Mouse (Mus musculus): ENCODE data around the gene Ppfibp1.

Gene Ppfibp1

DNA sequence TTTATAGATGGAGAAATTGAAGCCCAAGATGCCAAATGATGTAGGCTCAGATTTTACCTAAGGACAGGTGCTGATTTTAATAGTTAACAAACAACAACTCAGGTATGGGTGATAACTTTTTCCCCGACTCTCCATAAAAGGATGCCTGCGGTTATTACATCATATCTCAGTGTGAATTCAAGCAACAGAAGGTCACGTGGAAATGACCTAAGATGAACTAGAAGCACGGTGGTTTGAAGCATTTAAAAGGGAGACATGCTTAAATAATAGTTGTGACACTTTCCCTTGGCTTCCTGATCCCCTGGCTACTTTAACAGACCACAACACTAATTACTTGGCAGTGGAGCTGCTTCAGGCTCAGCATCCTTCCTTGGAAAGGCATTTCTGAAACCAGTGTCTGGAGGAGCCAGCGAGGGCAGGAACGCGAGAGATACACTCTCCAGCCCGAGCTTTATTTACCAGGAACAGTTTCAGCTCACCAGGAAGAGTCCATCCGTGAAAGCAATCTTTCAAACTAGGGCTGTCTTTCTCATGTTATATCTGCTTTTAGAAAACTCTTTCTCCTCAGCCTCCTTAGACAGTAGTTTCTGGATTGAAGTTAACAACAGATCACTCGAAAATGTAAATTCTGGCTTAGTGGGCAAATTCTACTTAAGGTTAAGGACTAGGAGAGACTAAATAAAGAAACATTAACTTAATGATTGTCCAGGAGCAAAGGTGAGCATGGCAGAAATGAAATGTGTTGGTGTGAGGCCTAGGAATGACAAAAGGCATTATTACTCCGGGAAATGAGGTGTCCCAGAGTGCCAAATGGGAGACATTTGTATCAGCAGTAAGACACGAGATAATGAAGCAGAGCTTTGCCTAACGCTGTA, 6.2 kb upstream of the Ppfibp1 start:
- no peak for DNase-seq (ENCODE audit: low read depth, low spot score)

DNA sequence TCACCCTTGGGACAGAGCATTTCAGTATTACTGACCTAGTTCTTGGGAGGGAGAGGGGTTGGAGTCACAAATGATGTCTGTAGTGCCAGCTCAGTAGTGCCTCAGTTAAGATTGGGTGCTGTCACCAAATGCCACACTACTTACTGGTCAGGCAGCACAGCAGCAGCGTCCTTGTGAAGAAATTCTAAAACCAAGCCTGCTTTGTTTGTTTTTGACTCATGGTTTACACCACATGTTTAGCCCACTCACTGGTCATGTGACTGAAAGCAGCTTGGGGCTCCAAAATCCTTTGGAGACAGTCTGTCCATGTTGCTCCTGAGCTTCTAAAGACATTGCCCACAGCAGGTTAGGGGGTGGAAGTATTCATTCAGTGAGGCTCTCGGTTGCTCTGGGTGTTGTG, 4.9 kb upstream of the Ppfibp1 start:
- DNase-seq (ENCODE audit: low read depth, low spot score): no peak

DNA sequence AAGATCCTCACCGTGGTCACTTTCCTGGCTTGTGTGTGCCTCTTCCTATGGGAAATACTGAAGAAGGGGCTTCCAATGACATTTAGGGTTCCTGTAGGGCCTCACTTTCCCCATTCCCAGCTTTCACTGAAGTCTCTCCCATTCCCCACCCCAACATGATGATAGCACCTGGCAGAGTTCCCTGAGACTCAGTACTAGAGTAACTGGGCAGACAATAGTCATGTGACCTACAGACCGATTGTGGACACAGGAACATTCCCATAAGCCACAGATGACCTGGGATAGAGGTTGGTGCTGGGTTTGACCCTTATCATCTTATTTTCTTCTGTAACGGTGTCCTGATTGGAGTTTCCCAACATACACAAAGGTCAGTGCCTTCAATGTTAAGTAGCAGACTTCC, 4.1 kb upstream of the Ppfibp1 start:
- no peak for DNase-seq (ENCODE audit: low read depth, low spot score)

DNA sequence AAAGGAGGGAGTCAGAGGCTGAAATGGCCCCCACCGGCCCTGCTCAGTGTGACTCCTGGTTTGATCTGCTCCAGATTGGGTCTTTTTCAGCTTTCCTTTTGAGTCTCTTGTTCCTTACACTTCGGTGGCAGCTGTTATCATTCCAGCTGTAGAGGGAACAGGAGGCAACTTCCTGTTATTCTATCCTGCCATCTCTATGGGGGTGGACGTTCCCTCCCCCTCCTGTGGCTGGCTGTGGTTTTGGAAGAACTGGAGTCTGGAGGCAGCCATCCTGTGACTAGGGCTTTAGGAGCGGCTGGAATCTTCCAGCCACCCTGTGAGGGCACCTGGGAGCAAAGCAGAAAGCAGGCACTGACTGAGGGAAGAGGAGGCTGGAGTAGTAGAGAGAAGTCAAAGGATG, 3.4 kb upstream of the Ppfibp1 start:
- DNase-seq (ENCODE audit: low read depth, low spot score): no peak

DNA sequence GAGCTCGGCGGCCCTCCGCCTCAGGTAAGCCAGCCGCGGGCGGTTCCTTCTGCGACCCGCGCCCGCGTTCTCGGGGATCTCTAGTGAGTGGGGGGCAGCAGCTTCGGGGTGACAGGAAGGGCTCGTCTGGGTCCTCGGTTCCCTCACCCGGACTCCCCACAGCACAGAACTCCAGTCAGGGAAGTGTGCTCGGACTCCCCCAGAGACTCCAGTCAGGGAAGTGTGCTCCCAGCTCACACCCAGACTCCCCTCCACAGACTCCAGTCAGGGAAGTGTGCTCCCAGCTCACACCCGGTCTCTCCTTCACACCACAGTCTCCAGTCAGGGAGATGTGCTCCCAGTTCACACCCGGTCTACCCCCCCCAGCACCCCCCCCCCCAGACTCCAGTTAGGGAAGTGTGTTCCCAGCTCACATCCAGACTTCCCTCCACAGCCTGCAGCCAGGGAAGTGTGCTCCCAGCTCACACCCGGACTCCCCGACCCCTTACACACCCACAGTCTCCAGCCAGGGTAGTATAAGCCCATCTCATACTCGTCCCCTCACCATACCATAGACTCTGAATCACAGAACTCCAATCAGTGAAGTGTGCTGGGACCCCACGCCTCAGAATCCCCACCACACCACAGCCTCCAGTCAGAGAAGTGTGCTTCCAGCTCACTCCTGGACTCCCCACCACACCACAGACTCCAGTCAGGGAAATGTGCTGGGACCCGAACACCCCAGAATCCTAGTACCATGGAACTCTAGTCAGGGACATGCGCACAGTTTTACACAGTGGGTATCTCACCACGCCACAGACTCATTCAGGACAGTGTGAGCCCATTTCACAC, 588 bp downstream of the Ppfibp1 start:
- peak; percentile 54 for DNase-seq (ENCODE audit: low read depth, low spot score)

DNA sequence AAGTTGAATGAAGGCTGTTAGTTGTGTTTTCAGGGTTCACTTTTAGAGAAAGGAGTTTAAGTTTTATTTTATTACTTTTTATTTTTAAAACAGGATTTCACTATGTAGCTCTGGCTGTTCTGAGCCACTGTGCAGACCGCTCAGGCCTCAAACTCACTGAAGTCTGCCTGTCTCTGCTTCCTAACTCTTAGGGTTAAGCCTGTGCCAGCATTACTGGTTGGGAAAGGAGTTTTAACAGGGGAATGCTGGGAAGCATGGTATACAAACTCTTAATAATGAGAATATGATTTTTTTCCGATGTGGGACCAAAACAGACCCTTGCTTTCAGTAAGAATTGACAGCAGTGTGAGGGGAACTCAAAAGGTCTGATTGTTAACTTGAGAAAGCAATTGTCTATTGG, 1.9 kb downstream of the Ppfibp1 start:
- DNase-seq (ENCODE audit: low read depth, low spot score): no peak

DNA sequence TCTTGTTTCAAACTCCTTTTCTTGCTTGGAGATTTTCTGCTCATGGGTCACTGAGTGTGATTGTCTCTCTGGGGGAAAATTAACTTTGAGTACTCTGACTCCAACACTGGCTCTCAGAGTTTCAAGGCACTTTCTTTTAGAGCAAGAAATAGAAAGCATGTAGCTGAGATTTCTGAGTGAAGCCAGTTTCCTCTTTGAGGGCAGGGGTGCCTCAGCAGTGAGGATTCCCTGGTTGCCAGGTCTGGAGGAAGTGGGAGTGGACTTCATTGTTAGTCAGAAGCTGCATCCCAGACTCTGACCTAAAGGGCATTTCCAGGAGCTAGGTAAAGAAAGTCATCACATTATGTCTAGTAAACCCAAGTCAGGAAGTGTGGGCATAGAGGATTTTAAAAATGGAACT, 2.3 kb downstream of the Ppfibp1 start:
- DNase-seq (ENCODE audit: low read depth, low spot score): no peak

DNA sequence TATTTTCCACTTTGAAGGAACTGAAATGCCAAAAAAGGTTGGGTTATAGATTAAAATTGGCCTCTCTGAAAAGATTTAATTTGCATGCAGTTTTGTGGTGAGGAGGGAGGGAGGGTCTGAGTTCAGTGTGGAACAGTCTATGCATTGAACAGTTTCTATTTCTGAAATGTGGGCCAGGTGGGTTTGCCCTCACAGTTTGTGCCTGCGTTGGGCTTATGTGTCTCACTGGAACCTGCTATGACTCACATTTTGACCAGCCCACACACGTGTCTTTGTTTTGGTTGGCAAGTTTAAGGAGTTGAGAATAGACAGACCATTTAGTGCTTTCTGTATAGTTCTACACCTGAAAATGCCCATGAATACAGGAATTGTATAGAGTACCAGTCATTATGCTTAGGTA, 5.6 kb downstream of the Ppfibp1 start:
- DNase-seq (ENCODE audit: low read depth, low spot score): no peak

DNA sequence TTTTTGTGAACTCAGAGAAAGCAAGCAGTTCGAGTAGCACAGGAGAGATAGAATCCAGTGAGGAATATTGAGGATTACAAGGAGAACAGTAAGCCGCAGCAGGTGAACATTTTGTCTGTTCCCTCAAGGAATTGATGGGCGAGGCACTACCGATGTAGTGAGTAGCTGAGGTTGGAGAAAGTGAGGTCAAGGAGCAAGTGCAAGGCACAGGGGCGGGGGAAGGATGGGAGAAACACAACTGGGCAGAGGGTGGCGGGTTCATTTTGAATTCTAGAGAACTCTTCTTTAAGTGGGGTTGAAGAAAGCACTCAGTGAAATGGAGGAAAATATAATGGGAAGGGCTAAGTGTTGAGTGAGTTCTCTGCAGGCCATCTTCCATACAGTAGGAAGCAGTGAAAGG, 10.4 kb downstream of the Ppfibp1 start:
- DNase-seq (ENCODE audit: low read depth, low spot score): no peak

DNA sequence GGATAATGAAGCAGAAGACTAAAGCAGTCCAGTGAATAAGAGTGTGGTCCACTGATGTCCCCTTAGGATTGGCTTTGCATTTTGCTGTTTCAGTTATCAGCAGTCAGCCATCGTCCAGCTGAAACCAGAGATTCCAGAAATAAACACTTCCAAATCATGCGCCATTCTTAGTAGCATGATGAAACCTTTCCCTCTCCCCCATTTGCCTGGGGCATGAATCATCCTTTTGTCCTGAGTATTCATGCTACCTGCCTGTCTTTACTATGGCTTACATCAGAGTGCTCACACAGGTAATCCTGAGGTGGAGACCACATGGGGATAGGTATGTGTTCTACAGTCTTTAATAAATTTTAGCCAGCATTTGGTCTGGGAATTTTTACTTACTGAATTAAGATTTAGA, 11.4 kb downstream of the Ppfibp1 start:
- no peak for DNase-seq (ENCODE audit: low read depth, low spot score)

DNA sequence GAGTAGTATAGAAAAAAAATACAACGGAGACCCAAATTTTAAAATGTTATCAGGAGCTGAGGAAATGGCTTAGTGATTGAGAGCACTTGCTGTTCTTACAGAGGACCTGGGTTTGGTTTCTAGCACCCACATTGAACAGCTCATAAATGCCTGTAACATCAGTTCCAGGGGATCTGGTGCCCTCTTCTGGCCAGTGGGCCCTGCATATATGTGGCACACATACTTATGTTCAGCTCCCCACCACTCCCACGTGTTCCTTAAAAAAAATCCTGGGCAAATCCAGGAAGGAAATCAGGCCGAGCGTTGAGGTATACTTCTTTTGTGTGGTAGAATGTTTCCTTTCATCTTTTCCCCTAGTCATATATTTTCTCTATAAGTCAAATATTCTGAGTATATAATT, 13.6 kb downstream of the Ppfibp1 start:
- peak; percentile 42 for DNase-seq (ENCODE audit: low read depth, low spot score)

DNA sequence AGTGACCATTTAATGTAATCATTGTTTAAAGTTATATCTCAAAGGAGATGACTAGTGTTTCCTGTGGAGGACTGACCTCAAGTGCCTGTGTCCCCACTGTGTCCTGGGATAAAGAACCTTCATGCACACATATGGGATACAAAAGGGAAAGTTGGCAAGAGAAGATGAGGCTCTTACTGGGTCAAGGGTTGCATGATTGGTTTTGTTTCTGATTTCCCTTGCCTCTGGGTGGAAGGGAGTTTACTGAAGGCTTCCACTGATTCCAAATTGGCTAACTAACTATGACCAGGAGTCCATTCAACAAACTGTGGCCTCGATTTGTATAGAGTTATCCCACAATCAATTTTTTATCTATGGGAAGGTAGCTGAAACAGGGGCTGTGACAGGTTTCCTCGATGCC, 15.3 kb downstream of the Ppfibp1 start:
- DNase-seq (ENCODE audit: low read depth, low spot score): no peak

DNA sequence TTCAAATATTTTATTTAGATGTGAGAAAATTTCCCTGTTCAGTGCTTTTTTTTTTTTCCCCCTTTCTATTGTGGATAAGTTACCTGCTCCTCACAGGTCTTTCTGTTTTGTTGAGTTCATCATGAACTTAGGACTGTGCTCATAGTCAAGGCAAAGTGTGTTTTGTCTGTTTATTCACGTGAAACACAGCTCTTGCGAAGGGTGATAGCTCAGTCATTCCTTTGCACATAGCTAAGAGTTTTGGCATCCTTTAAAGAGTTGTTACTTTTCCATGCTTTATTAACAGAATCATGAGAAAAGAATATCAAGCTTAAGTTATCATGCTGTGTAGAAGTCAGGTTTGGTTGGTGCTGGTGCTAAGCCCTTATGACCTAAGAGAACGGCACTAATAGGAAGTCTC, 16.4 kb downstream of the Ppfibp1 start:
- DNase-seq (ENCODE audit: low read depth, low spot score): no peak

DNA sequence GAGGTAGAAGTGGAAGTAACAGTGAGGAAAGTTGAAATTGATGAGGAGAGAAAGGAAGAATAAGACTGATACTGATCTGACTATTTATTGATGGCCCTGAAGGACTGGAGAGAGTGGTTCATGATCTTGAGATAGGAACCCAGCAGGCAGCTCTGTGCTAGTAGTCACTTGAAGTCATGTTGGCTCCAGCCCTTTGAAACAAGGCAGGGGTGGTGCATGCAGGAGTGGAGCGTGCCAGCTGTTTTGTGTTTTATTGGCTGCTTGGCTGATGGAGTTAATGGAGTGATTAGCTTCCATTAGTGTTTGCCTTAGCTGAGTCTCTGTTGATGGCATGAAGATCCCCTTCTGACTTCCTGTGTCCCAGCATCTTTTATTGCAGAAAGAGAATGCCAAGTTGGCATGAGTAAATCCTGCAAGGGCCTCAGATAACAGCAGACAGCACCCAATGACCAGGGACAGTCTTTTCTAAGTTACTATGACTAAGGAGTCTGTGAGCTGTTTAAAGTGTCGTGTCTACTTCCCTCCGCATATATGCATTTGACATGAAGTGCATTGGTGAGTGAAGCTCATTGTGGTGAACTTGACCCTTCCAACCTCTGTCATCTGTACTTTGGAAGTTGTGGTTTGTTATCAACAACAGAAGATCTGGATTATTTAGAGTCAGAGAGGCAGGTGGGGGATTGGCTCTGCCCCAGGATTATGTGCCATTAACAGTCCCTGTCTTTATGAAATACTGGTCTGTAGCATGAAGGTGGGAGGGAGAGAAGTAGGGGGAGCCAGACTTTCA, 17.9 kb downstream of the Ppfibp1 start:
- DNase-seq (ENCODE audit: low read depth, low spot score): no peak

DNA sequence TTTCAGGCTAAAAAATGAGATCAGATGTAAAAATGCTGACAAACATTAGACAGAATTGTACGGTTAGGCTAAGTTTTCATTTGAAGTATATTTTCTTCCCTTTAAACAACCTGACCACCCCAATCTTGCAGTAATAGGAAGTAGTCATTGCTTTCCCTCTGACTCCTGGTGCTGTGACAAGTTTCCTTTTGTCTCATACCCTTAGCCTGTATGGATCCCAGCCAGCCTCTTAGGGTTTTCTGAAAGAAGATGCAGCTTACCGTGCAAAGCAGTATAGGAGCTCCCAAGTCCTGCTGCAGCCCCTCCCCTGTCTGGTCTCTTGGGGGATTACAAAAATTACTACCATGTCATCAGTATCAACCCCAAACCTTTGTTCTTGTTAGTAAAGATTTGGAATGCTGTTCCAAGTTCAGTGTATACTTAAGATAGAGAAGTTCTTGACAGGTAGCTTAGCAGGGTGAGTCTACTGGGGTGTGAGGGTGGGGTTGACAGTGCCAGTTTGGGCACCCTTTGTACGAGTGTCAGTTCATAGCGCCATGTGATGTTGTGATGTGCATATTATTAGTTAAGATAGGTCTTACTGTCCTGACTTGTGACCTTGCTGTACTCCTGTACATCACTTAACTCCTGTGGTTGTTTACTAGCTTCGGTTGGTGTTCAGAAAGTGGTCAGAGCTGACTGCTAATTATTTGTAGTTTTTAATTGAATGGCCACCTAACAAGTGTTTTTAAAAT, 18.9 kb downstream of the Ppfibp1 start:
- DNase-seq (ENCODE audit: low read depth, low spot score): no peak

DNA sequence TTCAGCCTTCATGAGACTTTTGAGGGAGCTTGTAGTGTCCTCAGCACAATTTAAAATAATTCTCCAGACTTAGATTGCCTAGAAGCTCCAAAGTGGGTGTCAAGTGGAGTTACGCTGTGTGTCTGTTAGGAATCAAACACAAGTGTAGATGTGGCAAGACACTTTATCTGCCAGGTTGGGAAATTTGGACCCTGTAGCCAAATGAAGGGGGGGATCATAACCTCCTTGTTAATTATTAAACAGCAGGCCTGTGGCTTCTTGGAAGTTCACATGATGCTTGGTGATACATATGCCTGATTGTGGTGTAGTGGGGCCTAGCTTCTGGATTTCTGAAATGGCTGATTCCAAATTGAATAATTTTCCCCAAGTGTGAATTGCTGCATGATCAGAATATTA, 19.5 kb downstream of the Ppfibp1 start:
- no peak for DNase-seq (ENCODE audit: low read depth, low spot score)

DNA sequence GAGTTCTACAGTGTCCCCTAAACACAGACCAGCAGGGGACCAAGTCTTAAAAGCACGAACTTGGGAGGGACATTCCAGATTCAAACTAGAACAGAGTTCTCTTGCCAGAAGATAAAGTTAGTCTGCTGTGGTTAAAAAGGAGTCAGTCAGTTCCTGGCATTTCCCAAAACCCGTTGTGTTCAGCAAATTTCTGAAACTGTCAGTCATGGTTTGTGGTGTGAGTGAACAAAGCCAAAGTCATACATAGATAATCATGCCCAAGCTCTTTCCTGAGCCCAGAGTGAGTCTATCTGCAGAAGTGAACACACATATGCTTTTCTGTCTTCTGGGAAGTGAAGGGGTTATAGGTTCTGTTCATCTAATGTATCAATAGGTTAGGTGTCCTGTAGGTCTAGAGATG, 20.5 kb downstream of the Ppfibp1 start:
- DNase-seq (ENCODE audit: low read depth, low spot score): no peak

DNA sequence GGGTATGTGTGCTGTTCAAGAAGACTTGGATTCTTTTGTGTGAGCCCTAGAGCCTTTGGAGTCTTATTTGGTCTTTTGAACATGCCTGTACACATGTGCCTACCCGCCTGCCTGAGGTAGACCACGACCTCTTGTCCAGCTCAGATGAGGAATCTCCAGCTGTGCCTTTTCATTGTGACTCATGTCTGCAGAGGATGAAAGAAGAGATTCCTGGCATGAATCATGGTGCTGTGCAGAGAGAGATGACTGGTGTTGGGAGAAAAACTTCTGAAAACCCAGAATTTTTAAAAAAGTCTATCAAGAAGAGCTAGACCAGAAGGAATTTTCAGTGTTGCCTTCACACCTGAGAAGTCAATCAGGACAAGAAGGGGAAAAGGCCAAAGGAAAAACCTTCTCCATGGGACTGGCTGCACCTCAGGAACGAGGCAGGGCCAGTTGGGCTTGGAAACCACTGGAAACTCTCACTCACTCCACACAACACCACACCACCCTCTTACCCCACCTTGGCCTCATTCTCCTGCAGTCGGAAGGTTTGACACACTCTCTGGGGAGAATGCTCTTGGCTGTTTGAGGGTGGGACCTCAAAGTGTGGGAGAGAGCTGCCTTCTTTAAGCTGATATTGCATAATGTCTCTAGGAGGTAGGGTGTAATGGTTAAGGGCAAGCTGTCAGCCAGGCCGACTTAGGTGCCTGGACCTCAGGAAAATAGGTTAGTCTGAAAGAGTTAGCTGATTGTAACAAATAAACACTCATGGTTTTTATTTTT, 21.6 kb downstream of the Ppfibp1 start:
- no peak for DNase-seq (ENCODE audit: low read depth, low spot score)

DNA sequence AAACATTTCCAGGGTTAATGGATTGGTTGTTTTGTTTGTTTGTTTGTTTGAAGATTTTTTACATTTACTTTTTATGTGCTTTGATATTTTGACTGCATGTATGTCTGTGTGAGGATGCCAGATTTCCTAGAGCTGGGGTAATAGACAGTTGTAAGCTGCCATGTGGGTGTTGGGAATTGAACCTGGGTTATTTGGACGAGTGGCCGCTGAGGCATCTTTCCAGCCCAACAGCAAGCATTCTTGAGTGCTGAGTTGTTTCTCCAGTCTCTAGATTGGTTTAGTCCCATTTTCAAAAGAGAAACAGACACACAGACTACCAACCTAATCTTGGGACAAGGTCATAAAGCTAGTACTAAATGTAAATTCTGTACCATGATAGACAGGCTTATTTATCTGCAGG, 22.5 kb downstream of the Ppfibp1 start:
- DNase-seq (ENCODE audit: low read depth, low spot score): no peak

DNA sequence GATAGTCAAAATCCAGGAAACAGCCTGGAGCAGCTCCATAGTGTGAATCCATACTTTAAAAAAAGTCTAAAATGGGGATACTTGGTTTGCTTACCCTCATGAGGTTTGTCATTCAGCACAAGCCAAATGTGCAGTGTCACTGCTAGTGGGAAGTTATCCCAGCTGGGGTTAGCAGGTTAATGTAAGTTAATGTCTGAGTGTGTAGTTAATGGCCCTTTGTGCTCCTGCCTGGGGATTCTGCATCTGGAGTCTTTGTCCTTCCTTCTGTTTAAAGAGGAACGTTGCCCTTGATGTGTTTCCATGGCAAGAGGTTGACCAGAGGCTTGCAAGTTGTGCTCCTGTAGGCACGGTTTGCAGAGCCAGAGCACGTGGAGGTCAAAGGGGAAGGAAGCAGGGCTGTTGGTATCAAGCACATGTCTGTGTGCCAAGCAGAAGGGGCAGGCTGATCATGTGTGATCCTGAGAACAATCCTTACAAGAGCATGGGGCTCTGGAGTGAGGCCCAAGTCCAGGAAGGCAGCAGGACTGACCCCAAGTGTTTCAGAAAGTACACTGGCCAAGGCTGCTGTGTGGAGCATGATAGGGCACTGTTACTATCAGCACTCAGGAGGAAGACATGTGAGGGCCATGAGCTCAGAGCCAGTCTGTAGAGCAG, 24.7 kb downstream of the Ppfibp1 start:
- peak; percentile 31 for DNase-seq (ENCODE audit: low read depth, low spot score)
